Mouse (Mus musculus) heart, adult 9 months (tissue): ENCODE measurements around the gene Tmem29.
"Not testable (repeated sequence)": the region's sequence is repeated elsewhere in the genome, so short reads cannot be mapped to it uniquely, and the experiment has no call there.

ENCODE experiments used
- DNase-seq, 2 experiments: peaks; one replicate each; pipeline ENCODE4 v3.0.0; 2022; ENCODE audit warnings: low spot score in 2 of 2

The Tmem29 gene

GRCm38 (mm10) chrX:150458766-150459350 is at the start of gene Tmem29:
TSS of gene Tmem29 (minus strand) at chrX:150459154.
- peak; percentile 87 to 93 for DNase-seq

- no peak for DNase-seq
Measured at GRCm38 (mm10) chrX:150508696-150509095, 49.7 kb upstream of the Tmem29 start.

GRCm38 (mm10) chrX:150487811-150488210 is 28.9 kb upstream of the Tmem29 start:
- DNase-seq = not testable (repeated sequence)

- peak in 1 of 2 experiments; percentile 24 for DNase-seq
Measured at GRCm38 (mm10) chrX:150486314-150487030, 27.5 kb upstream of the Tmem29 start.

- DNase-seq = peak; percentile 91 to 94
Measured at GRCm38 (mm10) chrX:150477854-150478780, 19.2 kb upstream of the Tmem29 start.

- no peak for DNase-seq
Measured at GRCm38 (mm10) chrX:150471416-150471815, 12.5 kb upstream of the Tmem29 start.

- no peak for DNase-seq
Measured at GRCm38 (mm10) chrX:150468266-150468665, 9.3 kb upstream of the Tmem29 start.

- not testable (repeated sequence) for DNase-seq
Measured at GRCm38 (mm10) chrX:150466817-150467216, 7.9 kb upstream of the Tmem29 start.

GRCm38 (mm10) chrX:150460143-150460542 is 1.2 kb upstream of the Tmem29 start:
- no peak for DNase-seq

GRCm38 (mm10) chrX:150459411-150459927 is 515 bp upstream of the Tmem29 start:
- peak in 1 of 2 experiments; percentile 22 for DNase-seq

- no peak for DNase-seq
Measured at GRCm38 (mm10) chrX:150458136-150458535, 818 bp downstream of the Tmem29 start.

GRCm38 (mm10) chrX:150440505-150441338 is 18.2 kb downstream of the Tmem29 start:
- peak; percentile 45 to 57 for DNase-seq

GRCm38 (mm10) chrX:150436373-150436772 is 22.6 kb downstream of the Tmem29 start:
- no peak for DNase-seq

- DNase-seq = no peak
Measured at GRCm38 (mm10) chrX:150435367-150435766, 23.6 kb downstream of the Tmem29 start.

- no peak for DNase-seq
Measured at GRCm38 (mm10) chrX:150413505-150413904, 45.4 kb downstream of the Tmem29 start.
